Mouse (Mus musculus) CD4-positive, CD25-positive, alpha-beta regulatory T cell, adult 2 months (primary cell): ENCODE data around the gene Lyz2.
A peak's percentile ranks its signal among the peaks of the same experiment; 100 is the strongest.
"Not testable (repeated sequence)": the region's sequence is repeated elsewhere in the genome, so short reads cannot be mapped to it uniquely, and the experiment has no call there.

Experiments
- DNase-seq: peaks from one replicate; pipeline ENCODE4 v3.0.0-alpha.2; 2012; ENCODE audit warnings: low read depth, low spot score

Gene Lyz2

GRCm38 (mm10) chr10:117282049-117282448, at the start of gene Lyz2:
Lyz2 (minus strand) TSS chr10:117282321.
- no peak for DNase-seq

- peak; percentile 38 for DNase-seq
Observed at GRCm38 (mm10) chr10:117330521-117330920, 48.4 kb upstream of the Lyz2 start.

- no peak for DNase-seq
Observed at GRCm38 (mm10) chr10:117323782-117324181, 41.7 kb upstream of the Lyz2 start.

- no peak for DNase-seq
Observed at GRCm38 (mm10) chr10:117322630-117323029, 40.5 kb upstream of the Lyz2 start.

- DNase-seq = no peak
Observed at GRCm38 (mm10) chr10:117320571-117320981, 38.5 kb upstream of the Lyz2 start.

- no peak for DNase-seq
Observed at GRCm38 (mm10) chr10:117316391-117316790, 34.3 kb upstream of the Lyz2 start.

- DNase-seq = no peak
Observed at GRCm38 (mm10) chr10:117313133-117313532, 31.0 kb upstream of the Lyz2 start.

- no peak for DNase-seq
Observed at GRCm38 (mm10) chr10:117312168-117312567, 30.0 kb upstream of the Lyz2 start.

- no peak for DNase-seq
Observed at GRCm38 (mm10) chr10:117304371-117304770, 22.2 kb upstream of the Lyz2 start.

- no peak for DNase-seq
Observed at GRCm38 (mm10) chr10:117301688-117302087, 19.6 kb upstream of the Lyz2 start.

- DNase-seq = no peak
Observed at GRCm38 (mm10) chr10:117299901-117300520, 17.9 kb upstream of the Lyz2 start.

- no peak for DNase-seq
Observed at GRCm38 (mm10) chr10:117299106-117299505, 17.0 kb upstream of the Lyz2 start.

- no peak for DNase-seq
Observed at GRCm38 (mm10) chr10:117298336-117298735, 16.2 kb upstream of the Lyz2 start.

GRCm38 (mm10) chr10:117292671-117293070, 10.6 kb upstream of the Lyz2 start, which contains the start of gene Lyz1:
Lyz1 (minus strand) TSS chr10:117292868.
- DNase-seq = no peak

GRCm38 (mm10) chr10:117290936-117291335, 8.8 kb upstream of the Lyz2 start:
- not testable (repeated sequence) for DNase-seq

GRCm38 (mm10) chr10:117290046-117290870, 8.1 kb upstream of the Lyz2 start:
- no peak for DNase-seq

GRCm38 (mm10) chr10:117289034-117289505, 6.9 kb upstream of the Lyz2 start:
- not testable (repeated sequence) for DNase-seq

- DNase-seq = no peak
Observed at GRCm38 (mm10) chr10:117288197-117289033, 6.3 kb upstream of the Lyz2 start.

GRCm38 (mm10) chr10:117287226-117287850, 5.2 kb upstream of the Lyz2 start:
- no peak for DNase-seq

- no peak for DNase-seq
Observed at GRCm38 (mm10) chr10:117286366-117286970, 4.3 kb upstream of the Lyz2 start.

- DNase-seq = not testable (repeated sequence)
Observed at GRCm38 (mm10) chr10:117285584-117285983, 3.5 kb upstream of the Lyz2 start.
